Mouse (Mus musculus): Measurements from ENCODE around the gene Dusp6. TPM values are rescaled to one million over a fixed set of nuclear protein-coding genes. Genes with fewer than 3 reads are reported as not detected.

Dusp6 gene
- total and polyA plus RNA-seq, 2 experiments from 2014 or later: 25.4 to 52.1 TPM

- no peaks in the 10 kb centered on the region for H3K27me3 ChIP-seq (ENCODE audit: insufficient read depth, low read length)
- no peaks in the 10 kb centered on the region for H3K9me3 ChIP-seq (ENCODE audit: low read length)
- 88% methylated on average over 7 of the region's 7 CpGs for WGBS
- DNase-seq (ENCODE audit: low spot score) (no peak), ATAC-seq (ENCODE audit: low FRiP score) (no peak)
- H3K27ac ChIP-seq (ENCODE audit: low read depth, low read length): no peak overlapping the region
- H3K9ac ChIP-seq (replicated peaks; ENCODE audit: low read length, poor library complexity, severe bottlenecking): no peak overlapping the region
- no peak overlapping the region for H3K4me3 ChIP-seq (ENCODE audit: low read depth, low read length)
- H3K36me3 ChIP-seq (ENCODE audit: insufficient read depth, low read length): no peaks in the 10 kb centered on the region
- no peak for TF ChIP-seq CTCF (IDR thresholded peaks at IDR 0.05)
- no peaks in the 10 kb centered on the region for H3K4me1 ChIP-seq (ENCODE audit: insufficient read depth, low read length)
- no peak overlapping the region for H3K4me2 ChIP-seq (ENCODE audit: low read depth, low read length, poor library complexity, severe bottlenecking)
Measured at GRCm38 (mm10) chr10:99286213-99286612, 23.2 kb downstream of the Dusp6 start.

DNA sequence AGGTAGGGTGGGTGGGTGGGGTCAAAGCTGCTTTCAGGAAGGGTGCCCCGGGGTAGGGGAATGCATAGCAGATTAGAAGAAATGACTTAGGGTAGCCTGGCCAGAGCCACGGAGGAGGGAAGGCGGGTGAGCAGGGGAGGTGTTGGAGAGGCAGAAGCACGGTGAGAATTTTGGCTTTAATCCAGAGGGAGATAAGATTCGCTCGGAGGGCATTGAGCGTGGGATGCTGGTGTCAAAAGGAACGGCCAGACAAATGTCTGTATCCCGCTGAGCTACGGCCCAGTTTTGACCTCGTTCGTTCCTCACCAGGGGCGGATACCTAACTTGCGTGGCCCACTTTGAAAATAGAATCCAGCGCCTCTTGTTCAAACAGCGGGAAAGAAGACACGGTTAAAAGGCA, 23.8 kb downstream of the Dusp6 start:
- WGBS: 14% methylated on average over 17 of the region's 17 CpGs
- no peak overlapping the region for H3K4me3 ChIP-seq (ENCODE audit: low read depth, low read length)
- TF ChIP-seq CTCF (IDR thresholded peaks at IDR 0.05): no peak

GRCm38 (mm10) chr10:99287206-99287605, 24.2 kb downstream of the Dusp6 start:
- DNase-seq (ENCODE audit: low spot score): no peak
- TF ChIP-seq CTCF (IDR thresholded peaks at IDR 0.05): no peak
- Histone ChIP-seq H3K4me3 (ENCODE audit: low read depth, low read length) (no peak overlapping the region), H3K27me3 (ENCODE audit: insufficient read depth, low read length) (no peaks in the 10 kb centered on the region), H3K4me2 (ENCODE audit: low read depth, low read length, poor library complexity, severe bottlenecking) (peak overlapping the region; percentile 29), H3K9ac (replicated peaks; ENCODE audit: low read length, poor library complexity, severe bottlenecking) (no peak overlapping the region), H3K27ac (ENCODE audit: low read depth, low read length) (no peak overlapping the region), H3K36me3 (ENCODE audit: insufficient read depth, low read length) (no peaks in the 10 kb centered on the region), H3K4me1 (ENCODE audit: insufficient read depth, low read length) (no peaks in the 10 kb centered on the region), H3K9me3 (ENCODE audit: low read length) (no peaks in the 10 kb centered on the region)
- no peak for ATAC-seq (ENCODE audit: low FRiP score)
- WGBS: 50% methylated on average over 6 of the region's 6 CpGs

More for the DNA sequence above, 23.8 kb downstream of the Dusp6 start:
- Histone ChIP-seq H3K4me2 (ENCODE audit: low read depth, low read length, poor library complexity, severe bottlenecking) (peak overlapping the region; percentile 29), H3K27ac (ENCODE audit: low read depth, low read length) (no peak overlapping the region), H3K9me3 (ENCODE audit: low read length) (no peaks in the 10 kb centered on the region), H3K36me3 (ENCODE audit: insufficient read depth, low read length) (no peaks in the 10 kb centered on the region), H3K27me3 (ENCODE audit: insufficient read depth, low read length) (no peaks in the 10 kb centered on the region), H3K9ac (replicated peaks; ENCODE audit: low read length, poor library complexity, severe bottlenecking) (no peak overlapping the region), H3K4me1 (ENCODE audit: insufficient read depth, low read length) (no peaks in the 10 kb centered on the region)
- no peak; the same call in 1 of the 2 replicates for ATAC-seq (ENCODE audit: low FRiP score)
- no peak for DNase-seq (ENCODE audit: low spot score)

GRCm38 (mm10) chr10:99289176-99289575, 26.1 kb downstream of the Dusp6 start:
- Histone ChIP-seq H3K4me2 (ENCODE audit: low read depth, low read length, poor library complexity, severe bottlenecking) (no peak overlapping the region), H3K4me1 (ENCODE audit: insufficient read depth, low read length) (no peaks in the 10 kb centered on the region), H3K36me3 (ENCODE audit: insufficient read depth, low read length) (no peaks in the 10 kb centered on the region), H3K9me3 (ENCODE audit: low read length) (no peaks in the 10 kb centered on the region), H3K4me3 (ENCODE audit: low read depth, low read length) (no peak overlapping the region), H3K9ac (replicated peaks; ENCODE audit: low read length, poor library complexity, severe bottlenecking) (no peak overlapping the region), H3K27me3 (ENCODE audit: insufficient read depth, low read length) (no peaks in the 10 kb centered on the region), H3K27ac (ENCODE audit: low read depth, low read length) (no peak overlapping the region)
- ATAC-seq (ENCODE audit: low FRiP score) (no peak), DNase-seq (ENCODE audit: low spot score) (no peak)
- TF ChIP-seq CTCF (IDR thresholded peaks at IDR 0.05): no peak
- WGBS: 82% methylated on average over 5 of the region's 5 CpGs

- no peaks in the 10 kb centered on the region for H3K27me3 ChIP-seq (ENCODE audit: insufficient read depth, low read length)
- no peak for DNase-seq (ENCODE audit: low spot score)
- ATAC-seq (ENCODE audit: low FRiP score): no peak
- H3K36me3 ChIP-seq (ENCODE audit: insufficient read depth, low read length): no peaks in the 10 kb centered on the region
- no peak overlapping the region for H3K9ac ChIP-seq (replicated peaks; ENCODE audit: low read length, poor library complexity, severe bottlenecking)
- H3K27ac ChIP-seq (ENCODE audit: low read depth, low read length): no peak overlapping the region
- no peak overlapping the region for H3K4me3 ChIP-seq (ENCODE audit: low read depth, low read length)
- H3K4me2 ChIP-seq (ENCODE audit: low read depth, low read length, poor library complexity, severe bottlenecking): no peak overlapping the region
- no peak for TF ChIP-seq CTCF (IDR thresholded peaks at IDR 0.05)
- 90% methylated on average over 3 of the region's 3 CpGs for WGBS
- H3K9me3 ChIP-seq (ENCODE audit: low read length): no peaks in the 10 kb centered on the region
- no peaks in the 10 kb centered on the region for H3K4me1 ChIP-seq (ENCODE audit: insufficient read depth, low read length)
Measured at GRCm38 (mm10) chr10:99293111-99293640, 30.1 kb downstream of the Dusp6 start.

DNA sequence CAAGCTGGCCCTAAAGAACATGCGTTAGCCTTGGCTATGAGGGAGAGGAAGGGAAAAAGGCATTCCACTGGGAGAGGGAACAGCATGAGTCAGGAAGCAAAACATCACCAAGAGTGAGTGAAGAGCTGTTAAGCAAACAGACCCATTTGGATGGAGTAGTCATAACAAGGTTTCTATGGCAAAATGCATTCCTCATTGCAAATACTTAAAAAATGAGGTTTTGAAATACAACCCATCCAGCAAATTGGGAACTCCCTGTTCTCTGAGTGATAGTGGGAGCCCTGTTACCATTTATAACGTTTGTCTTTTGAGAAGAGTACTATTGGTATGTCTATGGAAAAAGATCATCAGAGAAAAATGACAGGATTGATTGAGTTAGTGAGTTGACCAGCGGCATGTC, 34.7 kb downstream of the Dusp6 start:
- Histone ChIP-seq H3K36me3 (ENCODE audit: insufficient read depth, low read length) (no peaks in the 10 kb centered on the region), H3K27me3 (ENCODE audit: insufficient read depth, low read length) (no peaks in the 10 kb centered on the region), H3K4me3 (ENCODE audit: low read depth, low read length) (no peak overlapping the region), H3K27ac (ENCODE audit: low read depth, low read length) (no peak overlapping the region), H3K4me2 (ENCODE audit: low read depth, low read length, poor library complexity, severe bottlenecking) (no peak overlapping the region), H3K9ac (replicated peaks; ENCODE audit: low read length, poor library complexity, severe bottlenecking) (no peak overlapping the region), H3K4me1 (ENCODE audit: insufficient read depth, low read length) (no peaks in the 10 kb centered on the region; the same call in 1 of the 2 replicates), H3K9me3 (ENCODE audit: low read length) (no peaks in the 10 kb centered on the region)
- DNase-seq (ENCODE audit: low spot score) (no peak), ATAC-seq (ENCODE audit: low FRiP score) (no peak)
- 78% methylated on average over 3 of the region's 3 CpGs for WGBS
- no peak for TF ChIP-seq CTCF (IDR thresholded peaks at IDR 0.05)

All from midbrain, postnatal 0 days (tissue).